Mouse (Mus musculus) adrenal gland, adult 8-10 months (tissue): Measurements from ENCODE around the gene Cdc14b. TPM values are rescaled to one million over a fixed set of nuclear protein-coding genes. Genes with fewer than 3 reads are reported as not detected.

Experiments used
- DNase-seq: peaks from one replicate; pipeline ENCODE4 v3.0.0; 2022
- total RNA-seq, 4 experiments: library from RNA; stranded (reverse); gene quantifications; 2 replicates each; pipeline ENCODE4 v1.2.4; 2022

Gene Cdc14b
- total RNA-seq, 4 experiments from 2014 or later = 11.0 to 21.2 (median 15.8) TPM

DNA sequence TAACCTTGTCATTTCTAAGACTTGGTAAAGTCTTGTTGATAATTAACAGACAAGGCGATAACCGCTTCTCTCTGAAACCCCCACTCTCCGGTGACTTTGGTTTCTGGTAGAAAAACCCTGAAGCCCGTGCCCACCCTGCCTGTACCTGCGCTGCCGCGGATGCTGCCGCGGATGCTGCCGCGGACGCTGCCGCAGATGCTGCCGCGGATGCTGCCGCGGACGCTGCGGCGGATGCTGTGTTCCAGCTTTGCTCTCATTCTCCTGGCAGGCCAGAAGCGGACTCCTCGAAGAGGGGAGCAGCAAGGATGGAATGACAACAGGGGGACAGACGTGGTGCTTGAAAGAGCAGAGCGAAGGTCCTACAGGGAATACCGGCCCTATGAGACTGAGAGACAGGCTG lies 105.3 kb downstream of the Cdc14b start:
- DNase-seq = no peak

GRCm38 (mm10) chr13:64163147-64163715 lies 111.9 kb downstream of the Cdc14b start:
- no peak for DNase-seq

DNA sequence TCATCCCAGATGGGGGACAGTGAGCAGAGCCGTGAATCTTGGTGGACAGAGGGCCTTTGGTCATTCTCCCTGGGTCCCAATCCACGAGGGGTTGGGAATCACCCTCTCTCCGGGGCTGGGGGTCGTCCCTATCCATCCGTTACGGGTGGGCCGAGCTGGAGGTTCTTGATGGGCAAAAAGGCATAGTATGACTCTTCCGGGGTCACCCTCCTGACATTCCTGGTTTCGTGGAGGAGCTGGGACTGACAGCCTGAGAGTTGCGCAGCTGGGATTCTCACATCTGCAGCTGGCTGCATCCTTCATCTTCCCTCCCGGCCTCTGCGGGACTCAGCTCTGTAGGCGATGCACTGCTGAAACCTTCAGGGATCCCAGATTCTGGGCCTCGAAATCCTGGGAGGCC lies 112.5 kb downstream of the Cdc14b start:
- no peak for DNase-seq

DNA sequence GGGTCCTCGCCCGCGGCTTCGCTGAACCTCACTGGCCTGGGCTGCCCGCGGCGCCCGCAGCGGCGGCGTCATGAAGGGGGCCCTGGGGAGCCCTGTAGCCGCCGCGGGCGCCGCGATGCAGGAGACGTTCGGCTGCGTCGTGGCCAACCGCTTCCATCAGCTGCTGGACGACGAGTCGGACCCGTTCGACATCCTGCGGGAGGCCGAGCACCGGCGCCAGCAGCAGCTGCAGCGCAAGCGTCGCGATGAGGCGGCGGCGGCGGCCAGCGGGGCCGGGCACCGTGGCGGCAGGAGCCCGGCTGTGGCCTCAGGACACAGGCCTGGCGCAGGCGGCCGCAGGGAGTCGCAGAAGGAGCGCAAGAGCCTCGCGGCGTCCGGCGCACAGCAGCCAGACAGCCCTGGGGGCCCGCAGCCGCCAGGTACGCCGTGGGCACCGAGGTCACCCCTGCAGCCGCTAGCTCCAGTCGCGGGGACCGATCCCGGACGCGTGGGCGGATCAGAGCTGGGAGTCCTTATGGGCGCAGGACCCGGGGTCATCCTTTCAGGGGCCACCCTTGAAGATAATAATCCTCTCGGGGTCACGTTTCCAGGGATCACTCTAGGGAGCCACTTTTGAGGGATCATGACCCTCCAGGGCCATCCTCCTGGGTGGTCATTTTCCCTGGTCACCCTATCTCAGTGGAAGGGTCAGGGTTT lies 113.0 kb downstream of the Cdc14b start:
- DNase-seq = peak; percentile 31

DNA sequence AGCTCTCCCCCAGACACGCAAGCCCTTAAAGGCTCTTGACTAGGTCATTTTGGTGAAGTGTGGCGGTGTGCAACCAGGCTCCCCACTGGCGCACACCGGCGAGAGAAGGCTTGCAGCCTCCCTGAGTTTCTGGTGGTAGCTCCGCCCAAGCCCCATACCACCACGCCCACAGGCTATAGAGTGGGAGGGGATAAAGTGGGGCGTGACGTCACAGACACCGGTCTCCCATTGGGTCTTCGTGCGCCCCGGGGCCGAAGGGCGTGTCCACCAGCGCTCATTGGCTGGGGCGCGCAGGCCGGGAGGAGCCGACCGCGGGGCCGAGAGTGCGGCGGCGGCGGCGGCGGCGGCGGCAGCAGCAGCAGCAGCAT lies 113.6 kb downstream of the Cdc14b start, which contains the start of gene Habp4:
Gene Habp4 (plus strand): TSS at position 277 of the 368 bp plus-strand sequence.
- peak; percentile 98 for DNase-seq

- DNase-seq = no peak
Measured at GRCm38 (mm10) chr13:64156966-64157365, 118.1 kb downstream of the Cdc14b start.

GRCm38 (mm10) chr13:64155171-64155571 lies 119.9 kb downstream of the Cdc14b start:
- DNase-seq = no peak

- DNase-seq = no peak
Measured at GRCm38 (mm10) chr13:64154651-64155050, 120.4 kb downstream of the Cdc14b start.

GRCm38 (mm10) chr13:64153751-64154267 lies 121.3 kb downstream of the Cdc14b start:
- peak; percentile 64 for DNase-seq

- DNase-seq = peak; percentile 100
Measured at GRCm38 (mm10) chr13:64153083-64153682, 121.9 kb downstream of the Cdc14b start, which contains the start of gene Zfp367. Gene Zfp367 (minus strand): TSS chr13:64153202.

DNA sequence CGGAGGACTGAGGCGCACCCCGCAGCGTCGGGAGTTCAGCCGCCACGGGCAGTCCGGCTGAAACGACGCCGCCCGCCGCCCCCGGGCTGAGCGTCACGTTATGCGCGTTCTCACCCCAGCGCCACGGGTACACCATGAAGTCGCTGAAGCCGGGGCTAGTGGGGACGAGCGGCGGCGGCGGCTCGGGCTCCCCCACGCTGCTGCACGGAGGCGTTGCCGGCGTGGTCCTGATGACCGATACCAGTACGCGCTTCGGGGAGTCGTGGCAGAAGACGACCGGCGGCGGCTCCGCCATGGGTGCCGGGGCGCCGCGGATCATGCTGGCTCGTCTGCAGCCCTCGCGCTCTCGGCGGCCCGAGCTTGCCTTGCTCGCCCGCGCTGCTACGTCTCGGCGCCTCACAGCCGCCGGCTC lies 122.4 kb downstream of the Cdc14b start:
- DNase-seq = no peak

GRCm38 (mm10) chr13:64152241-64152669 lies 122.8 kb downstream of the Cdc14b start:
- DNase-seq = peak; percentile 86

GRCm38 (mm10) chr13:64150121-64150520 lies 125.0 kb downstream of the Cdc14b start:
- DNase-seq = no peak

Other genes starting within 250 kb of the Cdc14b start
- gene Hsd17b3, start 186.1 kb downstream of the Cdc14b start, total RNA-seq = 1 to 10 TPM; 1.8 to 2.2 (median 1.8) TPM
- 10 to 100 TPM in 3 of 4 experiments, 1 to 10 TPM in 1; 6.9 to 10.6 (median 10.3) TPM for gene Slc35d2, start 145.9 kb downstream of the Cdc14b start, total RNA-seq
- gene Zfp367, start 122.1 kb downstream of the Cdc14b start, total RNA-seq = 10 to 100 TPM; 18.7 to 25.5 (median 23.4) TPM
- 10 to 100 TPM; 33.4 to 57.7 (median 43.0) TPM for gene Habp4, start 113.5 kb downstream of the Cdc14b start, total RNA-seq
- 10 to 100 TPM; 44.6 to 57.2 (median 50.2) TPM for gene Aaed1, start 37.4 kb upstream of the Cdc14b start, total RNA-seq
- gene Ctsl, start 95.6 kb upstream of the Cdc14b start, total RNA-seq = 100 to 1,000 TPM; 197 to 449 (median 314) TPM
- 1 to 10 TPM; 3.3 to 5.1 (median 4.7) TPM for gene Cdk20, start 157.0 kb upstream of the Cdc14b start, total RNA-seq
- not detected for gene Fam240b, start 222.5 kb upstream of the Cdc14b start, total RNA-seq